Mouse (Mus musculus): ENCODE data around the gene A530032D15Rik. TPM values are rescaled to one million over a fixed set of nuclear protein-coding genes. Genes with fewer than 3 reads are reported as not detected.
"Not testable (repeated sequence)": the region's sequence is repeated elsewhere in the genome, so short reads cannot be mapped to it uniquely, and the experiment has no call there.

The A530032D15Rik gene
- total and polyA plus RNA-seq, 2 experiments, result 0.37 TPM; not detected in 1

DNA sequence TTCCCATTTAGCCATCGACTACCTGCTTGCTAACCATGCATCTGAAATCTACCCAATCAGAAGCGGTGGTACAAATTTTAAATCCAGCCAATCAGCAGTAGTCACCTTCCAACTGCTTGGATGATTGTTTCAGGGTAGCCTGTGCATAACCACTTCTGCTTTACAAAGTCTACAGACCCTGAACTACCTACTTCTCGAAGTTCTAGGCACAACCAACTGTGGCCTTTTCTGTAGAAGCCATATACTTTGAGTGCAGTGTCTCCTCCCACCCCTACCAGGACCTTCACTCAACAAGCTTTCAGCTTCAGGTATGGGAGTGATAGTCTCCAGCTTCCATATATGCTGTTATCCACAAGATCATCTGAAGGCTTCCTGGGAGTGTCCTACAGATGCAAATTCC is 17.5 kb downstream of the A530032D15Rik start:
- not testable (repeated sequence) for DNase-seq (ENCODE audit: extremely low read depth, low read depth, low spot score); H3K36me3 ChIP-seq (ENCODE audit: control insufficient read depth, insufficient read depth, low read length); H3K27ac ChIP-seq (replicated peaks; ENCODE audit: insufficient read depth, low read depth, low read length); H3K79me2 ChIP-seq (ENCODE audit: control insufficient read depth, insufficient read depth, low read length); H3K4me3 ChIP-seq (ENCODE audit: insufficient read depth, low read depth, low read length); H3K4me1 ChIP-seq (ENCODE audit: control insufficient read depth, insufficient read depth, low read length); H3K9ac ChIP-seq (ENCODE audit: low read depth, low read length); H3K27me3 ChIP-seq (ENCODE audit: control insufficient read depth, insufficient read depth, low read length)
- WGBS, result 32% methylated on average over 1 of the region's 3 CpGs

DNA sequence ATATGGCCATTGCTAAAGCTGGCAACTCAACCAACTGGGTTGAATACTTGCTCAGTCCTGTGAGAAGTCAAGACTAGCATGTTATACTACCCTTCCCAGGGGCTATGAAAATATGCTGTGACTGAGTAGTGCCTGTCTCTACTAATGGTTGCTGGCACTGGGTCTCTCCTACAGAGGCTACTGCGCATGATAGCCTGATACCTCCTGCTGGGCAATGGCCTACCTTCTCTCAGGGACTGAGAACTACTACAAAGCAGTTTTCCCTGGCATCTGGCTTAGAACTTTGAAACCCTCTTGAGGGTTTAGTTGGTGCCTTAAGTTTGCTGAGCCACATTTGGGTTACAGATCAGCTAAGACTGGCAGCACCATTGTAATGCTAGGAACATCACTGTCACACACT is 23.4 kb downstream of the A530032D15Rik start:
- not testable (repeated sequence) for H3K79me2 ChIP-seq (ENCODE audit: control insufficient read depth, insufficient read depth, low read length); H3K27ac ChIP-seq (replicated peaks; ENCODE audit: insufficient read depth, low read depth, low read length); DNase-seq (ENCODE audit: extremely low read depth, low read depth, low spot score); H3K27me3 ChIP-seq (ENCODE audit: control insufficient read depth, insufficient read depth, low read length); H3K9ac ChIP-seq (ENCODE audit: low read depth, low read length); H3K4me3 ChIP-seq (ENCODE audit: insufficient read depth, low read depth, low read length); H3K36me3 ChIP-seq (ENCODE audit: control insufficient read depth, insufficient read depth, low read length); H3K4me1 ChIP-seq (ENCODE audit: control insufficient read depth, insufficient read depth, low read length)
- 77% methylated on average over 1 of the region's 1 CpGs for WGBS

DNA sequence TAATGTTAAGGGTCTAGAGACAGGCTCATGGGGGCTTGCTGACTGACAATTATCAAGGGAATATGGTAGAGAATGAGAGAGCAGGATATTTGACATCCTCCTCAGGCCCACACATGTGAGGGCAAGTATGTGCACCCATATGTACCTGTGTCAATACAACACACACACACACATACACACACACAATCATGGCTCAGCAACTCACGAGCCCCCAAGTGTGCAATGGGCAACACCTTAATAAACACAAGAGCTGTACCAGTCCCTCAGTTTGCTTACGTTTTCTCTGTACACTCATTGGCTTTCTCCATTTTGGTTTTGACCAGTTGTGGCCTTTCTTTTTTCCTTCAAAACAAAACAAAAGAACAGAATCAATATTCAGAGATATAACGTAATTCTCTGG is 24.9 kb downstream of the A530032D15Rik start:
- 50% methylated on average over 3 of the region's 3 CpGs for WGBS
- H3K4me1 ChIP-seq (ENCODE audit: control insufficient read depth, insufficient read depth, low read length); H3K27me3 ChIP-seq (ENCODE audit: control insufficient read depth, insufficient read depth, low read length); DNase-seq (ENCODE audit: extremely low read depth, low read depth, low spot score); H3K4me3 ChIP-seq (ENCODE audit: insufficient read depth, low read depth, low read length); H3K36me3 ChIP-seq (ENCODE audit: control insufficient read depth, insufficient read depth, low read length); H3K79me2 ChIP-seq (ENCODE audit: control insufficient read depth, insufficient read depth, low read length); H3K27ac ChIP-seq (replicated peaks; ENCODE audit: insufficient read depth, low read depth, low read length); H3K9ac ChIP-seq (ENCODE audit: low read depth, low read length): not testable (repeated sequence)

DNA sequence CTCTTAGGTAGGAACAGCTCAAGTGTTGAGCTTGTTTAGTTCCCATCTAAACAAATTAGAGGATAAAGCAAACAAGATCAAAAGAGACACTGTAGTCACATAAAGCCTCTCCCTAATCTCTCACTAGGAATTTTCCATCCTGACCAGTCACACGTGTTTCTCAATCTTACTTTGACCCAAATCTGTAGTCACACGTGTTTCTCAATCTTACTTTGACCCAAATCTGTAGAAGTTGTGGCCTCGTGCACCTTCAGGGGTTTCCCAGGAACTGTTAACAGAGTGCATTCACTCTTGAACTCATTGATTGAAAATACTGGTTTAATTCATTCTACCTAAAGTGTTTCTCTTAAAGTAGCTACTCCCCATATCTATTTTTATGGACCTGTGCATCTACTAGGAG is 36.6 kb downstream of the A530032D15Rik start:
- H3K9ac ChIP-seq (ENCODE audit: low read depth, low read length); H3K79me2 ChIP-seq (ENCODE audit: control insufficient read depth, insufficient read depth, low read length); H3K27me3 ChIP-seq (ENCODE audit: control insufficient read depth, insufficient read depth, low read length); H3K27ac ChIP-seq (replicated peaks; ENCODE audit: insufficient read depth, low read depth, low read length); H3K4me1 ChIP-seq (ENCODE audit: control insufficient read depth, insufficient read depth, low read length); H3K36me3 ChIP-seq (ENCODE audit: control insufficient read depth, insufficient read depth, low read length); DNase-seq (ENCODE audit: extremely low read depth, low read depth, low spot score); H3K4me3 ChIP-seq (ENCODE audit: insufficient read depth, low read depth, low read length): not testable (repeated sequence)
- 51% methylated on average over 3 of the region's 3 CpGs for WGBS

DNA sequence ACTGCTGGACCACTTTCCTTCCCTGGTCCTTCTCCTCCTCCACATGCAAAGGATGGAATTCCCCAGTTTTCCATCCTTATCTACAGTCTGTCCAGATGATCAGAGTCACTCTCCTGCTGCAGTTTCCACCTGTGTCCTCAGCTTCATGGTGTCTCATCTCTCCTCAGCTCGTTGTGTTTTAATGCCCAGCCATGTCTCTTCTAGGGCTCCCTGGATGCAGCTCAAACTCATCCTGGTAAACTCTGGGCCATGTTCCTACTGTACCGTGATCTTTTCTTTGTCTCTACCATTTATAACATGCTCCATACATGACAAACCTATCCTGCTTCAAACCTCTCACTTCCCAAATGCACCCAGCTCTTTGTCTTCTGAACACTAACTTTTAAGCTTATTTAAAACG is 38.0 kb downstream of the A530032D15Rik start:
- not testable (repeated sequence) for H3K36me3 ChIP-seq (ENCODE audit: control insufficient read depth, insufficient read depth, low read length); H3K4me1 ChIP-seq (ENCODE audit: control insufficient read depth, insufficient read depth, low read length); H3K9ac ChIP-seq (ENCODE audit: low read depth, low read length); H3K27me3 ChIP-seq (ENCODE audit: control insufficient read depth, insufficient read depth, low read length); H3K4me3 ChIP-seq (ENCODE audit: insufficient read depth, low read depth, low read length); H3K27ac ChIP-seq (replicated peaks; ENCODE audit: insufficient read depth, low read depth, low read length); DNase-seq (ENCODE audit: extremely low read depth, low read depth, low spot score); H3K79me2 ChIP-seq (ENCODE audit: control insufficient read depth, insufficient read depth, low read length)
- WGBS, result 55% methylated on average over 3 of the region's 3 CpGs

DNA sequence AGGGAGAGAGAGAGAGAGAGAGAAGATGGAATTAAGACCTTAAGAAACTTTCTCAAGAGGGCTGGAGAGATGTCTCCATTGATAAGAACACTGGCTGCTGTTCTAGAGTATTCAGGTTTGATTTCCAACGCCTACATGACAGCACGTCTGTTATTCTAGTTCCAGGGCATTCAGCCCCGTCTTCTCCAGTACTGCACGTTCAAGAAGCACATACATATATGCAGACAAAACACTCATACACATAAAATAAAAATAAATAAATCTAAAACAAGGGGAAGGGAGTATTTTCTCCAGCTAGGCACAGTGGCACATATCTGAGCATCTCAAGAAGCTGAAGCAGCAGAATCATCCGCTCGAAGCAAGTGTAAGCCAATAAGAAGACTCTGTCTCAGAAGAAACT is 73.9 kb downstream of the A530032D15Rik start:
- not testable (repeated sequence) for DNase-seq (ENCODE audit: extremely low read depth, low read depth, low spot score); H3K36me3 ChIP-seq (ENCODE audit: control insufficient read depth, insufficient read depth, low read length); H3K27ac ChIP-seq (replicated peaks; ENCODE audit: insufficient read depth, low read depth, low read length); H3K4me3 ChIP-seq (ENCODE audit: insufficient read depth, low read depth, low read length); H3K9ac ChIP-seq (ENCODE audit: low read depth, low read length); H3K4me1 ChIP-seq (ENCODE audit: control insufficient read depth, insufficient read depth, low read length); H3K79me2 ChIP-seq (ENCODE audit: control insufficient read depth, insufficient read depth, low read length); H3K27me3 ChIP-seq (ENCODE audit: control insufficient read depth, insufficient read depth, low read length)
- 74% methylated on average over 6 of the region's 6 CpGs for WGBS

DNA sequence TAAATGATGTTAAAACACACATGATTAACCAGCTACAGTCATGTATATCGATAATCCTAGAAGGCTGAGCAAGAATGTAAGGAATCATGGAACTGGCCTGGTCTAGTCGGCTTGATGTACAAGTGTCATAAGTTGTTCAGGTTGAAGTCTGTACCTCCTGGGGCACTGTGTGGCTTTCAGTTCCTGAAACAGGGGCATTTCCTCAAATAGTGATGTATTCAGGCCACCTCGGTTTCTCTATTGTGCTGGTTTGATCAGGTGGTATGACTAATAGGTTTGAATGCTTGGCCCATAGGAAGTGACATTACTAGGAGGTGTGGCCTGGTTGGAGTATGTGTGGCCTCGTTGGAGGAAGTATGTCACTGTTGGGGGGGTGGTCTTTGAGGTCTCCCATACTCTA is 75.3 kb downstream of the A530032D15Rik start:
- not testable (repeated sequence) for H3K9ac ChIP-seq (ENCODE audit: low read depth, low read length); H3K4me3 ChIP-seq (ENCODE audit: insufficient read depth, low read depth, low read length); H3K4me1 ChIP-seq (ENCODE audit: control insufficient read depth, insufficient read depth, low read length); H3K79me2 ChIP-seq (ENCODE audit: control insufficient read depth, insufficient read depth, low read length); DNase-seq (ENCODE audit: extremely low read depth, low read depth, low spot score); H3K27me3 ChIP-seq (ENCODE audit: control insufficient read depth, insufficient read depth, low read length); H3K36me3 ChIP-seq (ENCODE audit: control insufficient read depth, insufficient read depth, low read length); H3K27ac ChIP-seq (replicated peaks; ENCODE audit: insufficient read depth, low read depth, low read length)
- 85% methylated on average over 3 of the region's 4 CpGs for WGBS

DNA sequence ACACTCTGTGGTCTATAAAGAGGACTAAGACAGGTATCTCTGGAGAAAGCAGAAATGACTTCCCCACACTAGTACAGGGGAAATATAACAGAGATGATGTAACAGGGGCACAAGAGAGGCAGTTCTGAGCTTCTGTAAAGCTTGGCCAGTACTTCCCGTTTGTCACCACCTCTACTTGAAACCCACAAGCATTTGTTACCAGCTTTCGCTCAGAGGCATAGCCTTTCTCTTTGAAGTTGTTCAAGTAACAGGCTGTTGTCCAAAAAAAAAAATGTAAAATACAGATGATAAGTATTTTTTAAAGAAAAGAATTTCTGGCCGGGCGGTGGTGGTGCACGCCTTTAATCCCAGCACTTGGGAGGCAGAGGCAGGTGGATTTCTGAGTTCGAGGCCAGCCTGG is 76.0 kb downstream of the A530032D15Rik start:
- DNase-seq (ENCODE audit: extremely low read depth, low read depth, low spot score); H3K36me3 ChIP-seq (ENCODE audit: control insufficient read depth, insufficient read depth, low read length); H3K27me3 ChIP-seq (ENCODE audit: control insufficient read depth, insufficient read depth, low read length); H3K27ac ChIP-seq (replicated peaks; ENCODE audit: insufficient read depth, low read depth, low read length); H3K79me2 ChIP-seq (ENCODE audit: control insufficient read depth, insufficient read depth, low read length); H3K4me3 ChIP-seq (ENCODE audit: insufficient read depth, low read depth, low read length); H3K4me1 ChIP-seq (ENCODE audit: control insufficient read depth, insufficient read depth, low read length); H3K9ac ChIP-seq (ENCODE audit: low read depth, low read length): not testable (repeated sequence)
- 91% methylated on average over 5 of the region's 6 CpGs for WGBS

All from liver, adult 2 months (tissue).